Mouse (Mus musculus): ENCODE measurements around the gene Pno1.

DNA sequence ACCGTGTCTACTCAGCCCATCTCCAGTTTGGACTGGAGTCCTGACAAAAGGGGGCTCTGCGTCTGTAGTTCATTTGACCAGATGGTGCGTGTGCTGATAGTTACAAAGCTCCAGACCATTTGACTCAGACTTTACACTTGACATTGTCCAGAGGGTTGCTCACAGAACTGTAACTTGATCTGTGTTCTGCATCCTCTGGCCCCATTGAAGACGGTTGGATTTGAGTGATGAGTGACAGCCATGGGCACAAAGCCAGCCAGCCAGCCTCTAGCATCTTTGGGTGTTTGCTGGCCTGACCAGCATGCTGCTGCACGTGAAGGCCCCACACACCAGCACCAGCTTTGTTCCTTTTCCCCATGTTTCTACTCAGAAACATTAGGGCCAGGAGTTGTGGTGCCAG lies 21.4 kb upstream of the Pno1 start:
- no peak for TF ChIP-seq POLR2A (IDR thresholded peaks at IDR 0.05; ENCODE audit: insufficient read depth, low read depth, low read length)
- no peak for TF ChIP-seq CTCF (IDR thresholded peaks at IDR 0.05)
